Mouse (Mus musculus) erythroblast, embryonic 14.5 days (primary cell): ENCODE measurements around the gene Cand2.

ENCODE experiments used
- GATA1 ChIP-seq: IDR thresholded peaks from 2 replicates; pipeline ENCODE4 v1.6.1; 2012; ENCODE audit warnings: low read length, inconsistent platforms, mixed read lengths
- TAL1 ChIP-seq: IDR thresholded peaks from 3 replicates; pipeline ENCODE4 v1.6.1; 2012; ENCODE audit warnings: low read length, inconsistent platforms, mixed read lengths

DNA sequence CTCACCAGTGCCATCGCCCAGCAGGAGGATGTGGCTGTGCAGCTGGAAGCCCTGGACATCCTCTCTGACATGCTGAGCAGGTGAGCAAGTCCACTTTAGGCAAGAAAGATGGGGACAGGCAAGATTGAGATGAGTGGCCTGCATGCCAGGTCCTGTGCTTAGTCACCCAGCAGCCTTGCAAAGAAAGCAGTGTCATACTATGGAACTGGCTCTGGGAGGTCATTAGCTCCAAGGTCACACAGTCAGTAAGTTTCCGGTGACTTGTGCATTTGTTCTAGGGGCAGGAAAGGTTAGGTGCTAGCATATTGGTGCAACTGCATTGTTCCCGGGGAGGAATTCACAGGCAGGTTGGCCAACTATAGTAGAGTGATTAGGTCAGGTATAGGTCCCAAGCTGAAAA is 8.4 kb downstream of the Cand2 start:
- TF ChIP-seq TAL1 (no peak), GATA1 (no peak)
